Mouse (Mus musculus) cortical plate, adult 2 months (tissue): ENCODE measurements at regions not wholly inside any gene's neighbourhood (a gene's known extent, or its start where the extent isn't known, plus 50 kb on each side); places are given as distances from the start of the nearest gene placed in this dataset.

Experiments
- CTCF ChIP-seq: fragments of 200-500 bp; IDR thresholded peaks from 2 replicates; pipeline ENCODE4 v1.5.1; 2011; ENCODE audit warnings: mild to moderate bottlenecking, control low read depth, low read length; ENCODE audit not compliant: insufficient read depth; ENCODE audit errors: extremely low read depth
- POLR2A ChIP-seq: fragments of 200-500 bp; IDR thresholded peaks from 2 replicates; pipeline ENCODE4 v1.6.1; 2011; ENCODE audit warnings: mild to moderate bottlenecking, low read length, control low read depth; ENCODE audit not compliant: insufficient read depth; ENCODE audit errors: extremely low read depth

- TF ChIP-seq POLR2A (no peak), CTCF (no peak)
Observed at GRCm38 (mm10) chr17:85932360-85933132, 212.4 kb downstream of the Srbd1 start.
